Mouse (Mus musculus) inflammation-experienced regulatory T-cells, adult 6 months (primary cell): ENCODE data around the gene Hemgn. TPM values are rescaled to one million over a fixed set of nuclear protein-coding genes. Genes with fewer than 3 reads are reported as not detected.

Source experiments
- ATAC-seq: one replicate; pipeline ENCODE4 v1.8.0; 2017
- polyA plus RNA-seq, 3 experiments: library from polyadenylated mRNA; unstranded; fragments of 100-300 nt; shearing (Covaris generic); gene quantifications; one replicate each; pipeline ENCODE4 v1.2.1; 2017

Gene Hemgn
- polyA plus RNA-seq, 3 experiments from 2014 or later: 0.15 to 0.32 TPM; not detected in 1

DNA sequence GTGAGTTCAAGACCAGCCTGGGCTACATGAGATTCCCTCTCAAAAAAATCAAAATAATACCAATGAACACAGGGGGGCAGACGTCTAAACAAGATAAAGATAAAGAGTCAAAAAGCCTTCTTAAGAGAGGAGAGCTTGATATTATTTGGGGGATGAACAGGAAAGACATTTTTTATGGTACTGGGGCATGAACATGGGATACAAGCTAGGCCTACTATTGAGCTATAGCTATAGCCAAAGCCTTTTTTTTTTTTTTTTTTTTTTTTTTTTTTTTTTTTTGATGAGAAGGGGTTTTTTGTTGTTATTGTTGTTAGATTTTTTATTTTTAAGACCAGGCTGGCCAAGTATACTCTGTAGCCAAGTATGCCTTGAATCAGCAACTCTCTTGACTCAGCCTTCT lies 1.2 kb downstream of the Hemgn start:
- ATAC-seq: no peak

DNA sequence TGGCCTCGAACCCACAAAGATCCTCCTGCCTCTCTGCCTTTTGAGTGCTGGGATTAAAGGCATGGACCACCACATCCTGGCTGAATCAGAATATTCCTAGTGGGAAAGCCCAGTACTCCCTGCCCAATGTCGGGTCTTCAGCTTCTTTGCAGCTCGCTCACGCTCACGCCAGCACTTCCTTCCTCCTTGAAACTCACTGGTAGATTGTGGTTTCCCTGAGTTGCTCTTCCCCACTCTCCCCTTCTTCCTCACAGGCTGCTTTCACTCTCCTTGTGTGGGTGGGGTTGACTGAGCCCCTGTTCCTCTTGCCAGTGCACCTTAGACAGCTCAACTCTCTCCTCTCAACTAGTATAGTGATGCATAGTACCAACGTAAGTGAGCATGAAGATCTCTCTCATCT lies 1.8 kb downstream of the Hemgn start:
- peak; percentile 73 for ATAC-seq

DNA sequence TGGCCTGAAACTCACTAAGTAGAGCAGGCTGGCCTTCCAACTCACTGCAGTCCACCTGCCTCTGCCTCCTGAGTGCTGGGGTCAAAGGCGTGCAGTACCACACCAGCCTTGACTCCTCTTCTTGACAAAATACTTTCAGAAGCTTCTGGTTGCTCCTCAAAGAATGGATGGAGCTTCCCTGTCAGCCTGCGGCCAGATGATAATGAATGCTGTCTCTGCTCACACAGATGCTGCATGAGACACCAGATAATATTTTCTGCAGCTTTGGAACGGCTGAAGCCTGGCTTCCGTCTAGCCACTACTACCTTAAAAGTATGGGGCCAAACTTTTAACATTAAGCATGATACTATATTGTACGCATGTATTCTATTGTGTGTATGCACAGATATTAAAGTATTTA lies 2.6 kb downstream of the Hemgn start:
- ATAC-seq: no peak

DNA sequence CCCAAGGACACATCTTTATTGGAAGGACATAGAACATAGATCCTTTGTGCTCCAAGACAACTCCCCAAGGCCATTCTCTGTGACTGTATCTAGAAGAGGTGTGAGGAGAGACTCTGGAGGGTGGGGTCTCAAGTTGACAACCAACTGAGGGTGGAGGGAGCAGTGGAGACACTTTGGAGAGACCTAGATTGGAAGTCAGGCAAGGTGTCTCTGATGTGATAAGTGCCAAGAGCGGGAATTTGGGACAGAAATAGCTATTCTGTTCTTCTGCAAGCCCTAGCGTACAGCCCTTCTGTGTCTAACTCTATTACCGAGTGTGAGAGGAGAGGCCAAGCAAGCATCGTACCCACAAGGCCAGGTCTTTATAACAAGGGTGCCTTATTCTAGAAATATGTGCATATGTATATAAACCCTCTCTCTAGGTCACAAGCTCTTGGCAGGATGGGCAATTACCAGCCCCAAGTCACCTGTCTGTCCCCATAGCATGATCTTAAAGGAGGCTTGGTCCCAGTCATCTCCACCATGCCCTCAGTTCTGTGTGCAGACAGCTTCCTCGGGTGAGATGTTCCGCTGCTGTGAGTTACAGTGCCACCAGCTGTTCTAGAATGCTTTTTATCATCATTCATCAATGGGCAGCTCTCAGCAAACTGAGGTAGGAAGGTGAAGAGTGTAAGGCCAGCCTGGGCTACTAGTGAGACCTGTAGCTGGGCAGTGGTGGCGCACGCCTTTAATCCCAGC lies 6.2 kb downstream of the Hemgn start:
- ATAC-seq: no peak

DNA sequence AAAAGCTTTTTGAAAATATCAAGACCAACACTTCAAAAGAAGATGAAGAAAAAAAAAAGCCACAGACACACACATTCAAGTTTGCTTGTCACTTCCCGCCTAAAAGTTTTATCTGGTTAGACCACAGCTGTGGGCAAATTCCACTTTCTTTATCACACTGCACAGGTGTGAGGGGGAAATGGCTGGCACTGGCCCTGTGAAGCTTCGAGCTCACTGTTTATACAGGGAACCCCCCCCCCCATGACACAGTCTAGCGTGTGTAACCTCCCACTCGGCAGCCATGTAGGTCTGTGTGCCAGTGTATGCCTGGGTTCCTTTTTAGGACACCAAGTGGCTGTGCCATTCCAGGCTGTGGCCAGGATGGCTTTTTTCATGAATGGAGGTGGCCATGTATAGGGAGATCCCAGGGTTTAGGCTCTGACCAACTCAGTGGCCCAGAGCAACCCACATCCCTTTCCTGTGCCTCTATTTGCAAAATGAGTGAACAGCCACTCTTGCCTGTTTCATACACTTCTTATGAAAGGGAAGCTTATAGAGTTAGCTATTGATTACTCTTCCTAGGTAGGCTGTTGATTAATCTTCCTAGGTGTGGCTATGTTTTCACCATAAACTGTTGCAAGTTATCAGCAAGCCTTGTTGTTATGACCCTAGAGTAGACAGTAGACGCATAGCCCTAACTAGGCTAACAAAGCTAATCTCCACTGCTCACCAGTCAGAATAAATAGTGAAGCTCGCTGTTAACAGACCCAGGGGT lies 9.1 kb downstream of the Hemgn start:
- peak; percentile 81 for ATAC-seq

DNA sequence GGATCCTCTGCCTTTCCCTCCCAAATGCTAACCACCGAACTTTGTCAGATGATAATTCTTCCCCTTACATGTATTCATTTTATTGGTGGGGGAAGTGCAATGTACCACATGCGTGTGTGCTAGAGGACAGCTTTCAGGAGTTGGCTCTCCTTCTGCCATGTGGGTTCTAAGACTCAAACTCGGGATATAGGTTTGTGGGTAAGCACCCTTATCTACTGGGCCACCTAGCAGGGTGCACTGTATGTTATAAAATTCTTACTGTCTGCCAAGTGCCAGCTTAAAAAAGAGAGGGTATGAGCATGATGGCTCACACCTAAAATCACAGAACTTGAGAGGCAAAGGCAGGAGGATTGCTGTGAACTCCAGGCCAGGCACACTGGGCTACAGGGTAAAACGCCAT lies 14.5 kb downstream of the Hemgn start:
- ATAC-seq: no peak

DNA sequence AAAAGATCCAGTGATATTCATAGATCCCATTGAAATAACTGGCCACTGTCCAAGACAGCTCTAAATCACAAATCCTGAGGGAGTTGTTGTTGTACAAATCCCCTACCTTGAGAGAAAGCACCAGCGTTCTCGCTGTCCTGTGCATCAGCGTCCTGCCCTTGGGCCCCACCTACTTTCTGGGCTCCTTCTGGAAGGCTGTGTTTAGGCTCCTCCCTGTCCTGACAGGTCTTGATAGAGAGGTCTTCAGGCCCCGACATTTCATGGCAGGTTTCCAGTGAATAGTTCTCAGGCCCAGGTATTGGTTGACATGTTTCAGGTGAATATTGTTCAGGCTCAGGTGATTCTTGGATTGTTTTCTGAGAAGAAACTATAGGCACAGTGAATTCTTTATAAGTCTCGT lies 17.6 kb downstream of the Hemgn start:
- ATAC-seq: no peak

DNA sequence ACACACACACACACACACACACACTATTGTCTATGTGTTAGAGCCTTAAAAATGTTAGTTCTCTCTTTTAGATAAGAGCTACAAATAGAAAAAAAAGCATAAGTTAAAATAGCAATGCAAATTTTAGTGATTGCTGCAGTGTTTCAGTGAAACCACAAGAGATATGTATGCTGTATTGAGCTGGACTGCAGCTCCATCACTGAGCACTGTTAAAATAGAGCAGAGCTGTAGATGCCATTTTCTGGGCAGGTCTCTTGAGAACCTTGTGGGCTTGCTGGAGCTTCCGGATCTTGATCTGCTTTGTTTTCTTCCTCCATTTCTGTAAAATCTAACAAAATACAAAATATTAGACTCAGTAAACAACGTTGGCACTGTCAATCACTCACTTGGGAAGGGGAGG lies 18.9 kb downstream of the Hemgn start:
- ATAC-seq: no peak

DNA sequence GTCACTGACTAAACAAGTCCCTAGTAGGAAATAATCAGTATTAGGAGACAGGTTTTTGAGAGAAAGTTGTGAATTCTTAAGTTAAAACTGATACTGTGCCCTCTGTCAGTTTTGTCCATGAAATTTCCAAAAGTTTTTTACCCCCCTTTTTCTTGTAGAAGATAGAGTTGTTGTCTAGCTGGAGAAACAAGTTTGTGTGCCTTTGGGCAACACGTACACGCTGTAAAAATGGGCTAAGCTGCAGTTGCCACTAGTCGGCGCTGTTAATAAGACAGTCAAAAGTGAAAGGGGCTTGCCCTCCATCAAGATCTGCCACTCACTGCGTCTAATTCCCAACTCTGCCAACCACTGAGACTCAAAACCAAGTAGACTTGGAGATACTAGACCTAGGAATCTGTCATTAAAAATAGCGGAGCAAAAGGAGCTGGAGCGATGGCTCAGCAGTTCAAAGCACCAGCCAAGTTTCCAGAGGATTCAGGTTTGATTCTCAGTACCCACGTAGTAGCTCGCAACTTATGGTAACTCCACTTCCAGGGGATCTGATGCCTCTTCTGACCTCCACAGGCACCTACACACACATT lies 22.8 kb downstream of the Hemgn start:
- peak; percentile 58 for ATAC-seq

DNA sequence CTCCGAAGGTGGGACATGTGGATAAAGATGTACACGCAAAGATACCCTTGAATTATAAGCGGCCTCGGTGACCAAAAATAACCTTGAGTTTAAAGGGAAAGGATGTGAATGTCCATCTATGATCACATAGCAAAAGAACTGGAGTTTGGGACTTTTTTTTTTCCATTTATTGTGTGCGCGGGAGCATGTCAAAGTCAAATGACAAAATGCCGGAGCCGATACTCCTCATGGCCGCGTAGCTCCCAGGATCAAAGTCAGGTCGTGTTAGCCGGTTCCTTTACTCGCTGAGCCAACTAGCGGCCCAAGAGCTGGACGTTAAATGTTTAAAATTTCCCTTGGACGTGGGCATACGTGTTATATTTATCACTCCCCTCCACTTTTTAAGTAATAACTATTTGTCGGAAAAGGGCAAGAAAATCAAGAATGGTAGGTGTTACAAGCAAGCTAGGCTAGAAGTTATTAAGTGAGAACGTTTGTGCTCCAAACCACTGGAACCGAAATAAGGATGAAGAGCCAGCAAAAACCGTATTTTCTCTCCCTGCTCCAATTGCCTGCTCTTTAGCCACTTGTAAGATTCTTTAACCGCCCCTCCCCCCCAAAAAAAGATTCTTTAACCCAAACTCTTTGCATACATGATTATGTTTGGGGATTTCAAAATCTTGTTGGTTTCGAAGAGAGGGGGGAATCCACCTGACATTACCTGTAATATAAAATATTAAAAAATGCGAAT lies 23.5 kb downstream of the Hemgn start:
- no peak for ATAC-seq

DNA sequence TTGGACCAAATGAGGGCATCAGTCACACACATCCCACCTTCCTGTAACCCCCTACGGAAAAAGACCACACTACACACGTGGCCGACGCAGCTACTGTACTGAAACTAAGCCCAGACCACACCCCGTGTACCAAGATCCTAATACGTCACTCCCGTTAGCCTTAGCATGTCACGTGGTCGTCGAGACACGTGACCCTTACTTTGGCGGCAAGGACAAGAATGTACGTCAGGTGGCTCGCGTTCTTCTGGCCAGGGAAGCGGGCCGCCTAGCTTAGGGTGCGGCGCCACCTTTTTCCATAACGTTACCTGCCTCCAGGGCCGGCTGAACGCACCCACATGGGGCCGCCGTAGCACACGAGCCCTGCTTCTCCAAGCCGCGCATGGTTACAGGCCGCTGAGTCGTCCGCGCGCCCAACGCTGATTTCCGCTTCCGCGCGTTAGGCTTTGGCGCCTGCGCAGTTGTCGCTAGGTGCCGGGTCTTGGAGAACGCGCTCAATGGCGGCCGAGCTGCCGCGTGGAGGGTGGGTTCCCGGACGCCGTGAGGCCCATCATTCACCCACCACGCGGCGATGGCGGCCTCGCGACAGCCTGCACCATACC lies 24.2 kb downstream of the Hemgn start, which contains the start of gene Trmo:
Gene Trmo (minus strand): TSS at position 425 of the 599 bp plus-strand sequence.
- ATAC-seq: peak; percentile 91

DNA sequence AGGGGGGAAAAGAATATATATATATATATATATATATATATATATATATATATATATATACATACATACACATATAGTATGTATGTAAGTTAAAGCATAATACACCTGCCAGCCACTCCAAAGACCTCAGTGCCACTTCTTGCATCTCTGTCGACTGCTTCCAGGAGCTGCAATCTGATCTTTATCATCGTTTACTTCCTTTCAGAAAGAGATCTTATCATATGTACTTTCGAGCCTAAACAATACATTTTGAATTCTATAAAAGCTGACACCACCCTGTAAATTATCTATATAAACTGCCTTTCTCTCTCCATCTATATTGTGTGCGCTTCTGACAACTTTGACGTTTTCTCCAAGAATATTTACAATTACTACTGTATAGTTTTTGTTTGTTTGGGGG lies 24.8 kb downstream of the Hemgn start:
- ATAC-seq: peak; percentile 14

DNA sequence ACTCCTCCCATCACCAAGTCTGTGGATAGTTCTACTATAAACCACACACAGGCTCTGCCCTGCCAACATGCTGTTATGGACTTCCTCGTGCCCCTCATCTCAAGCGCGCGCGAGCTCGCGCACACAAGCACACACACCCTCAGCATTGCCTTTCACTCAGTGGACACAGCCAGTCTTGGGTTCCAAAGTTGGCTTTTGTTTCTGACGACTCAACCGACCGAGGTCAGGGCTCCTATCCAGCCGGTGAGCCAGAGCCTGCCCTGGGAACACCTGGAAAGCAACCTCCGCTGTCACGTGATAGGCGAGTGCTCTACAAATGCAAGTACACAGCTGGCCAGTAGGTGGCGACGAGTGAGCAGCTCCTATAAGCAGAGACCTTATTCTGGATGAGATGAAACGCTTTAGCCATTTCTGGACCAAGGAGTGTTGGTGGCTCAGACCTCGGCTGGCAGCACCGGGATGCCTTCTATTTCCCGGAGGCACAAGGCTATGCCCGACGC lies 38.4 kb downstream of the Hemgn start:
- peak; percentile 84 for ATAC-seq

DNA sequence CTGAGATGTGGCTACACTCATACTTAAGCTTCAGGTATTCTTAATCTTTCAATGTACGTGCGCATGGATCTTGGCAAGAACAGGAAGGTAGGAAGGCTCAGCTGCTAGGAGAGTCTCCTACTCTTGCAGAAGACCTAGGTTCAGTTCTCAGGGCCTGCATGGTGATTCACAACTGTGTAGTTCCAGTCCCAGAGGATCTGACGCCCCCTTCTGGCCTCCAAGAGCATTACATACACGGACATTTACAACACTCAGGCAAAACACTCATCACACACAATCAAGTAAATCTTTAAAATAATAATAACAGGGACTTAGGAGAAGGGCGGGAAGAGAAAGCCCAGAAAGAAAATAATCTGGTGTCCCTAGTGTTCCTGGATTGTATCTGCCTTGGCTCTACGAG lies 38.9 kb downstream of the Hemgn start:
- no peak for ATAC-seq

DNA sequence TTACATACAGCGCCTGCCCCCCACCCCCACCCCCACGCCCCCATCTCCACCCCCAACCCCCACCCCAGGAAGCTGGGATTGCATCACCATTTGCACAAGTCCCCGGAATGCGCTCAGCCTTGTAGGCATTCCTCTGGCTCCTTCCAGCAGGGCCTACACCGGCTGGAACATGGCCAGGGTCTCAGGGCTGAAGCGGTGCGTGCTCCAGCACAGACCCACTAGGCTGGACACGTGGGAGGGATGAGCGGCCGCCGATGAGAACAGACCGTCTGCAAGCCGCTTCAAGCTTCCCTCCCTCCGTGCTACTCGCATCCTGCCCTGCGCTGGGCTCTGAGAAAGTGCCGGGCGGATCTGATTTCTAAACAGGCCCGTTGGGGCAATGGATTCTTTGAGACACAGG lies 42.3 kb downstream of the Hemgn start:
- no peak for ATAC-seq

DNA sequence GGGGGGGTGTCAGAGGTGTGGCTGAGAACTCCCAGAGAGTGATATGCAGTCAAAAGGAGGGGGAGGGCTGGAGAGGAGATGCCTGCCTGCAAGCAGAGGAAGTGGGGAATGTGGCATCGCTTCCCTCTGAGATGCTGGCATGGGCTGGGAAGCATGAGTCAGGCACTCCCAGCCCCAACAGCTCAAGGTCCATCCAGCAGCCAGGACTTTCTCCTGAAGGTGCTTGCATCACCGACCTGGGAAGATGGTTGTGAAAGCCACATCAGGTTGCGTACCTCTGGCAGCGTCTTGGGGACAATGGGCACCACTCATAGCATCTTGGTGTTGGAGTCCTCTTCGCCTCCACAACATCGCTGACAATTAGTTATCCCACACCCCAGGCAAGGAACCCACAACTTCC lies 42.9 kb downstream of the Hemgn start:
- no peak for ATAC-seq

DNA sequence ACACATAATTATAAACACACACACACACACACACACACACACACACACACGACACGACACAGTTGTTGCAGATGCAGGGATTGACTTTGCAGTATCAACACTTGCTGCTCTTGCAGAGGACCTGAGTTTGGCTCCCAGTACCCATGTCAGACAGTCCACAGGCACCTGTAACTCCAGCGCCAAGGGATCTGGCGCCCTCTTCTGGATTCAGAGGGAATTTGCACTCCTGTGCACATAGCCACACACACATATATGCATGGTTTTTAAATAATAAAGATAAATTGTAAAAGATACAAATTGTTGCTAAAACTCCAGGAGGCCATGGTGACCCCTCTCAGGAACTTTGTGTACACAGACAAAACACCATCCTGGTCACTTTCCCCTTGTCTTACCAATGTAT lies 44.2 kb downstream of the Hemgn start:
- no peak for ATAC-seq

DNA sequence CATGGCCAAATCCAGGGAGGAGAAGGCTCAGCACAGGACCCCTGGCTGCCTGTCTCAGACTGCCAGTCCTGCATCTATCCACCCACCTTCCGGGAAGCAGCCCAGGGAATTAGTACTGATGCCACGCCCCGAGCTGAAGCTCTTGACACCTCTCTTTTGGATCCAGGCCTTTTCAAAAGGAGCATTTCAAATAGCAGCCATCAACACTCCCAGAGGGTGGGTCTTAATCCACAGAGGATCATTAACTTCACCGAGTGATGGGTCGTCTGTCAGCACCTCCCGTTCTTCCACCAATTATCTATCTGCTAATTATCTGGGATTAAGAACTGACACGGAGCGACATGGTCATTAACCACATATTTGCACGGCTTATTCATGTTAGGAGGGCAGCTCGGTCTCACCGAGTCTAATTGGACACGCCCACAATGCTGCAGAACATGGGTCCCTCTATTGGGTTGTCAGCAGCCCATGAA lies 45.8 kb downstream of the Hemgn start:
- no peak for ATAC-seq

DNA sequence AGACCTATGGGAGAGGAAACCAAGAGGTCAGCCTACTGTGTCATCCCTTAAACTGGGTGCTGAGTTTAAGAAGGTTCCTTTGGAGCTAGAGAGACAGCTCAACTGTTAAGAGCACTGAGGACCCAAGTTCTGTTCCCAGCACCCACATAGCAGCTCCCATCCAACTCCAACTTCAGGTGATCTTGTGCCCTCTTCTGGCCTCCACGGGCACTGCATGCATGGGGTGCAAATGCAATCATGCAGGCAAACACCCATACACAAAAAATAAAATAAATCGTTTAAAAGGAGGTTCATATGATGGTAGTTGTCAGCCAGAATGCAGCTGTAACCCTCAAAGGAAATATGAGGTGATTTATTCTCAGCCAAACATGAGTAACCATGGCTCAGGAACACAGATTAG lies 48.9 kb downstream of the Hemgn start:
- no peak for ATAC-seq

DNA sequence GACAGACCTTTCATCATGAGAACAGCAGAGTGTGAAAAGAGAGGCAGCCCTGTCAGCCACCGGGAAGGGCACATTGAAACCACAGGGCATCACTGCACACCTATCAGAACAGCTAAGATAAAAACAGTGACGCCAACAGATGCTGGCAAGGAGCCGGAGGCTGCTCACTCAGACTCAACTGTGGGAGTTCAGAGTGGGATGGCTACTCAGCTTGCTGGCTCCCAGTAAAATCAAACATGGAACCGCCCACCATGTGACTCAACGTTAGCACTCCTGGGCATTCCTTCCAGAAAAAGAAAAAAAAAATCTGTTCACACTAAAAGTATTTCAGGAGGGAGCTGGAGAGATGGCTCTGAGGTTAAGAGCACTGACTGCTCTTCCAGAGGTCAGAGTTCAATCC lies 52.0 kb downstream of the Hemgn start:
- ATAC-seq: no peak

DNA sequence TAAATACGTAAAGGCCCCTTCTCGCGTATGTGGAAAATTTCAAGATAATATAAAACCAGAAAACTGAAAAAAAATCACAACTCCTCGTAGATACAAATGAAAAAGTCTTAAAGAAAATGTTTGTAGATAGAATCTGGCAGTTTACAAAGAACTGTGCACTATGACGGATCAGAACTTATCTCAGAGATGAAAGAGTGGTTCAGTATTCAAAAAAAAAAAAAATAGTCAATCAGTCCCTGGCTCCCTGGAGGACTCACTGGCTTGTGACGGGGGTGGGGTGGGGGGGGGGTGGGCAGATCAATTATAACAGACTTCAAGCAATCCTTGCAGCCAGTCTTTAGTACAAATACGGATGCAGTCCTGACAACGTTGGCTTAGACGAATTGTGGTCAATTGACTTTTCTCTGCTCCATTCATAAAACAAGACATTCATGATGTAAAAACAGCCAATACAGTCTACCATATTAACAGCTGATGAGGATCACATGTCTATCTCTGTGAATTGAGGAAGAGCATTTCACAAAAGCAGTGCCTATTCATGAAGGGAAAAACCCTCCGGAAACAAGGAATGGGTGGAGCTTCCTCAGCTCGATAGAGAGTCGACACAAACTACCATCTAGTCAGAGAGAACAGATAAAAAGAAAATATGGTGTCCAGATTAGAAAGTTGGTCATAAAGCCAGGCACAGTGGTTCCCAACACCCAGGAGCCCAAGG lies 53.6 kb downstream of the Hemgn start:
- ATAC-seq: no peak
